Mouse (Mus musculus) lung, postnatal 25 days (tissue): ENCODE measurements around the gene Ifrd2.

ENCODE experiments used
- DNase-seq: peaks from one replicate; pipeline ENCODE4 v3.0.0; 2022; ENCODE audit warnings: low spot score

The Ifrd2 gene

GRCm38 (mm10) chr9:107586974-107587832 lies at the start of gene Ifrd2:
Ifrd2 (plus strand) TSS chr9:107587642.
- peak; percentile 99 for DNase-seq

GRCm38 (mm10) chr9:107538231-107538630 lies 49.2 kb upstream of the Ifrd2 start:
- no peak for DNase-seq

GRCm38 (mm10) chr9:107538711-107539110 lies 48.7 kb upstream of the Ifrd2 start:
- no peak for DNase-seq

- DNase-seq, result no peak
Observed at GRCm38 (mm10) chr9:107539940-107540339, 47.5 kb upstream of the Ifrd2 start.

GRCm38 (mm10) chr9:107540420-107540819 lies 47.0 kb upstream of the Ifrd2 start:
- DNase-seq, result no peak

GRCm38 (mm10) chr9:107541005-107541404 lies 46.4 kb upstream of the Ifrd2 start:
- DNase-seq, result no peak

GRCm38 (mm10) chr9:107541474-107542351 lies 45.7 kb upstream of the Ifrd2 start, which contains the start of the genes Cyb561d2 and Nprl2:
Cyb561d2 (minus strand) TSS chr9:107542193.
Nprl2 (plus strand) TSS chr9:107542226.
- DNase-seq, result peak; percentile 96

GRCm38 (mm10) chr9:107542352-107542686 lies 45.1 kb upstream of the Ifrd2 start:
- no peak for DNase-seq

- DNase-seq, result no peak
Observed at GRCm38 (mm10) chr9:107542721-107543120, 44.7 kb upstream of the Ifrd2 start.

GRCm38 (mm10) chr9:107543299-107543698 lies 44.1 kb upstream of the Ifrd2 start:
- DNase-seq, result no peak

GRCm38 (mm10) chr9:107544196-107544700 lies 43.2 kb upstream of the Ifrd2 start:
- no peak for DNase-seq

GRCm38 (mm10) chr9:107544729-107545128 lies 42.7 kb upstream of the Ifrd2 start:
- DNase-seq, result no peak

GRCm38 (mm10) chr9:107545199-107545598 lies 42.2 kb upstream of the Ifrd2 start:
- no peak for DNase-seq

- peak; percentile 76 for DNase-seq
Observed at GRCm38 (mm10) chr9:107545602-107546001, 41.8 kb upstream of the Ifrd2 start.

- DNase-seq, result peak; percentile 91
Observed at GRCm38 (mm10) chr9:107547026-107547425, 40.4 kb upstream of the Ifrd2 start, which contains the start of gene Zmynd10. Zmynd10 (plus strand) TSS chr9:107547298.

GRCm38 (mm10) chr9:107547957-107548356 lies 39.5 kb upstream of the Ifrd2 start:
- no peak for DNase-seq

GRCm38 (mm10) chr9:107548820-107549219 lies 38.6 kb upstream of the Ifrd2 start:
- DNase-seq, result no peak

- no peak for DNase-seq
Observed at GRCm38 (mm10) chr9:107549297-107550074, 38.0 kb upstream of the Ifrd2 start.

GRCm38 (mm10) chr9:107550491-107551116 lies 36.8 kb upstream of the Ifrd2 start:
- DNase-seq, result peak; percentile 38

GRCm38 (mm10) chr9:107551117-107551889 lies 36.1 kb upstream of the Ifrd2 start, which contains the start of gene Rassf1:
Rassf1 (plus strand) TSS chr9:107551555.
- DNase-seq, result peak; percentile 66
